Mouse (Mus musculus) CH12F3 (cell line): ENCODE measurements around the gene Gm7324.
"Not testable (repeated sequence)": the region's sequence is repeated elsewhere in the genome, so short reads cannot be mapped to it uniquely, and the experiment has no call there.

Experiments used
- in situ Hi-C: fragments of 300-500 bp; cut with MboI; formaldehyde crosslinking; loops from 2 replicates; pipeline ENCODE4 v1.14.3; 2020; ENCODE audit warnings: low sequenced_read_pairs

Gm7324 gene

GRCm38 (mm10) chr14:43697621-43698020, at the start of gene Gm7324:
TSS of gene Gm7324 (plus strand) at chr14:43697828.
- in situ Hi-C loops, result not testable (repeated sequence)

- in situ Hi-C loops, result not testable (repeated sequence)
Observed at GRCm38 (mm10) chr14:43677099-43677498, 20.5 kb upstream of the Gm7324 start, which contains the start of gene Gm8165. TSS of gene Gm8165 (minus strand) at chr14:43677199.

- in situ Hi-C loops, result not testable (repeated sequence)
Observed at GRCm38 (mm10) chr14:43727385-43727784, 29.8 kb downstream of the Gm7324 start, which contains the start of gene Gm16506. TSS of gene Gm16506 (minus strand) at chr14:43727485.

- in situ Hi-C loops, result not testable (repeated sequence)
Observed at GRCm38 (mm10) chr14:43747566-43747965, 49.9 kb downstream of the Gm7324 start, which contains the start of gene Gm6526. TSS of gene Gm6526 (plus strand) at chr14:43747866.
